In the genomic region with DNA sequence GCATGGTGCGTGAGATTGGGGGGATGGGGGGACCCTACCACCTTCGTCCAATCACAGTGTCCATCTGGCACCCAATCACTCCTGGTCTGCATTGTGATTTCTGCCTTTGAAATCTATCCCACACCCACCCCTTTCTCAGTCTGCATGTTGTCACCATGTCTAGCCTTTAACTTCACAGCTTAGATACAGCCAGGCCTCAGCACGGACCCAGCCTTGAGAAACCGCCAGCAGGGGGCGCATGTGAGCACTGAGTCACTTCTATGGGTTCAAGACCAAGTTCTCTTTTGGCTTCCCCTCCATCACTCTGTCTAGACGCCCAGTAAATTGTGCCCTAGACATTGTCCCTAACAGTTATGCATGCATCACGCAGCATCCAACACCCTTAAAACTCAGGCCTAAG, we compare ENCODE assay signal across 9 mouse cellular contexts. TPM values are rescaled to one million over a fixed set of nuclear protein-coding genes. Genes with fewer than 3 reads are reported as not detected.
DNase-seq lines count a peak whose midpoint lies in the region; ATAC-seq and TF ChIP-seq lines count a peak whose summit lies in the region.
"Had no signal": no experiment of that assay in that cellular context is flagged by ENCODE, and none has a peak within 500 bp of the region (broad histone marks: within the 10 kb centered on the region; RNA-seq: fewer than 3 reads in every experiment).

No protein-coding gene starts in this region.

- peak; percentile 76 for DNase-seq in kidney, adult 18-20 months
- DNase-seq in kidney, adult 11 months: no peak
- peak; percentile 89 for DNase-seq in B cell, adult 2 months
- peak; percentile 72 to 78 for DNase-seq in adrenal gland, adult 18-20 months (ENCODE audit: low spot score in 2 of 2)
- DNase-seq in embryonic facial prominence, embryonic 10.5 days (ENCODE audit: low spot score): peak; percentile 70
- DNase-seq in midbrain, postnatal 0 days (ENCODE audit: low spot score): peak; percentile 57
- DNase-seq in thymus, postnatal 4 days: peak; percentile 91

- no peak overlapping the region for H3K27ac ChIP-seq in embryonic facial prominence, embryonic 10.5 days (replicated peaks)
- no peak overlapping the region for H3K27ac ChIP-seq in kidney, embryonic 16.5 days (ENCODE audit: low read length)
- no peak overlapping the region for H3K27ac ChIP-seq in midbrain, postnatal 0 days (ENCODE audit: low read depth, low read length)
- H3K27ac ChIP-seq: lung, embryonic 15.5 days had no signal

- peak; percentile 13; the same call in 1 of the 2 replicates for ATAC-seq in kidney, embryonic 16.5 days (ENCODE audit: low FRiP score, low TSS enrichment)
- 0 out of 2 replicates have a peak, but pooled peaks have one; percentile 28 for ATAC-seq in midbrain, postnatal 0 days (ENCODE audit: low FRiP score)

- H3K4me3 ChIP-seq in embryonic facial prominence, embryonic 10.5 days: no peak overlapping the region
- no peak overlapping the region for H3K4me3 ChIP-seq in kidney, embryonic 16.5 days (ENCODE audit: low read length)
- H3K4me3 ChIP-seq in midbrain, postnatal 0 days (ENCODE audit: low read depth, low read length): no peak overlapping the region

- H3K36me3 ChIP-seq in embryonic facial prominence, embryonic 10.5 days (replicated peaks): peaks cover 11% of the 10 kb centered on the region
- no peaks in the 10 kb centered on the region for H3K36me3 ChIP-seq in kidney, embryonic 16.5 days (ENCODE audit: insufficient read depth, low read length)
- peaks cover 47% of the 10 kb centered on the region for H3K36me3 ChIP-seq in midbrain, postnatal 0 days (ENCODE audit: insufficient read depth, low read length)
- H3K36me3 ChIP-seq: lung, embryonic 15.5 days had no signal

- H3K4me1 ChIP-seq in embryonic facial prominence, embryonic 10.5 days: peaks cover 33% of the 10 kb centered on the region
- peaks cover 13% of the 10 kb centered on the region for H3K4me1 ChIP-seq in kidney, embryonic 16.5 days (ENCODE audit: insufficient read depth, low read length)
- H3K4me1 ChIP-seq in midbrain, postnatal 0 days (ENCODE audit: insufficient read depth, low read length): no peaks in the 10 kb centered on the region

- peak; percentile 77 for TF ChIP-seq CTCF in midbrain, postnatal 0 days (IDR thresholded peaks at IDR 0.05)

- H3K9ac ChIP-seq in kidney, embryonic 16.5 days (replicated peaks; ENCODE audit: low read length): no peak overlapping the region
- no peak overlapping the region for H3K9ac ChIP-seq in midbrain, postnatal 0 days (replicated peaks; ENCODE audit: low read length, poor library complexity, severe bottlenecking)
- H3K9ac ChIP-seq: lung, embryonic 15.5 days had no signal

- peaks cover 23% of the 10 kb centered on the region for H3K27me3 ChIP-seq in embryonic facial prominence, embryonic 10.5 days (replicated peaks; ENCODE audit: low read depth, poor library complexity, severe bottlenecking)
- no peaks in the 10 kb centered on the region for H3K27me3 ChIP-seq in kidney, embryonic 16.5 days (ENCODE audit: insufficient read depth, low read length)
- H3K27me3 ChIP-seq in midbrain, postnatal 0 days (ENCODE audit: insufficient read depth, low read length): no peaks in the 10 kb centered on the region
- H3K27me3 ChIP-seq: lung, embryonic 15.5 days had no signal

- no peak overlapping the region for H3K4me2 ChIP-seq in kidney, embryonic 16.5 days (replicated peaks; ENCODE audit: low read depth, low read length)
- no peak overlapping the region for H3K4me2 ChIP-seq in midbrain, postnatal 0 days (ENCODE audit: low read depth, low read length, poor library complexity, severe bottlenecking)

- H3K9me3 ChIP-seq in embryonic facial prominence, embryonic 10.5 days: peaks cover 11% of the 10 kb centered on the region; the same call in 1 of the 2 replicates
- no peaks in the 10 kb centered on the region for H3K9me3 ChIP-seq in kidney, embryonic 16.5 days (ENCODE audit: low read length)
- H3K9me3 ChIP-seq in midbrain, postnatal 0 days (ENCODE audit: low read length): no peaks in the 10 kb centered on the region
- H3K9me3 ChIP-seq: lung, embryonic 15.5 days had no signal

- WGBS in embryonic facial prominence, embryonic 10.5 days: 43% methylated on average over 7 of the region's 7 CpGs
- WGBS in kidney, embryonic 16.5 days: 42% methylated on average over 7 of the region's 7 CpGs
- WGBS in midbrain, postnatal 0 days: 46% methylated on average over 7 of the region's 7 CpGs

RNA-seq across cellular contexts. Expression of a gene that starts 8.3 kb away (rescaled TPM):
- total RNA-seq in adrenal gland, adult 18-20 months (2021): 1 to 10 TPM; 6.3 to 7.0 TPM
- polyA plus RNA-seq in embryonic facial prominence, embryonic 10.5 days (2016; fragmentation: Nextera tagmentation; extraction: Ambion mirVana): 1.0 and 1.1 TPM in 2 replicates
- polyA plus RNA-seq in kidney, embryonic 16.5 days (2015; fragmentation: Nextera tagmentation; extraction: Ambion mirVana): 1.1 TPM in 2 replicates
- 90.5 and 106 TPM in 2 replicates for total RNA-seq in midbrain, postnatal 0 days (2014; rRNA removed)
- 15.6 and 17.4 TPM in 2 replicates for polyA plus RNA-seq in midbrain, postnatal 0 days (2015; fragmentation: Nextera tagmentation; extraction: Ambion mirVana)

RNA-seq across cellular contexts. Expression of a gene that starts 10.0 kb away (rescaled TPM):
- total RNA-seq in adrenal gland, adult 18-20 months (2021): 10 to 100 TPM; 21.2 to 57.7 TPM
- 0.10 TPM in 1 of 2 replicates, not detected in the other for polyA plus RNA-seq in embryonic facial prominence, embryonic 10.5 days (2016; fragmentation: Nextera tagmentation; extraction: Ambion mirVana)
- polyA plus RNA-seq in kidney, embryonic 16.5 days (2015; fragmentation: Nextera tagmentation; extraction: Ambion mirVana): 0.62 and 0.69 TPM in 2 replicates
- total RNA-seq in midbrain, postnatal 0 days (2014; rRNA removed): 0.47 and 0.49 TPM in 2 replicates
- polyA plus RNA-seq in midbrain, postnatal 0 days (2015; fragmentation: Nextera tagmentation; extraction: Ambion mirVana): 0.43 and 0.66 TPM in 2 replicates

RNA-seq across cellular contexts. Expression of a gene that starts 14.4 kb away (rescaled TPM):
- 10 to 100 TPM; 53.7 to 67.4 TPM for total RNA-seq in adrenal gland, adult 18-20 months (2021)
- 0.47 and 0.48 TPM in 2 replicates for polyA plus RNA-seq in embryonic facial prominence, embryonic 10.5 days (2016; fragmentation: Nextera tagmentation; extraction: Ambion mirVana)
- polyA plus RNA-seq in kidney, embryonic 16.5 days (2015; fragmentation: Nextera tagmentation; extraction: Ambion mirVana): 1.6 and 2.6 TPM in 2 replicates
- total RNA-seq in midbrain, postnatal 0 days (2014; rRNA removed): 4.3 and 4.5 TPM in 2 replicates
- 4.8 and 5.9 TPM in 2 replicates for polyA plus RNA-seq in midbrain, postnatal 0 days (2015; fragmentation: Nextera tagmentation; extraction: Ambion mirVana)

RNA-seq across cellular contexts. Expression of a gene that starts 22.2 kb away (rescaled TPM):
- total RNA-seq in adrenal gland, adult 18-20 months (2021): 100 to 1,000 TPM in 1 of 2 experiments, 10 to 100 TPM in 1; 65.0 to 212 TPM
- polyA plus RNA-seq in embryonic facial prominence, embryonic 10.5 days (2016; fragmentation: Nextera tagmentation; extraction: Ambion mirVana): 0.05 TPM in 2 replicates
- 0.18 and 0.32 TPM in 2 replicates for polyA plus RNA-seq in kidney, embryonic 16.5 days (2015; fragmentation: Nextera tagmentation; extraction: Ambion mirVana)
- total RNA-seq in midbrain, postnatal 0 days (2014; rRNA removed): 0.42 and 0.55 TPM in 2 replicates
- polyA plus RNA-seq in midbrain, postnatal 0 days (2015; fragmentation: Nextera tagmentation; extraction: Ambion mirVana): 0.04 and 0.05 TPM in 2 replicates

RNA-seq across cellular contexts. Expression of a gene that starts 30.5 kb away (rescaled TPM):
- 1 to 10 TPM; 1.9 to 2.5 TPM for total RNA-seq in adrenal gland, adult 18-20 months (2021)
- 10.3 and 11.7 TPM in 2 replicates for polyA plus RNA-seq in embryonic facial prominence, embryonic 10.5 days (2016; fragmentation: Nextera tagmentation; extraction: Ambion mirVana)
- polyA plus RNA-seq in kidney, embryonic 16.5 days (2015; fragmentation: Nextera tagmentation; extraction: Ambion mirVana): 12.2 and 13.2 TPM in 2 replicates
- total RNA-seq in midbrain, postnatal 0 days (2014; rRNA removed): 15.1 and 17.9 TPM in 2 replicates
- polyA plus RNA-seq in midbrain, postnatal 0 days (2015; fragmentation: Nextera tagmentation; extraction: Ambion mirVana): 8.4 and 9.9 TPM in 2 replicates
